Mouse (Mus musculus): ENCODE data around the gene Oxsr1. TPM values are rescaled to one million over a fixed set of nuclear protein-coding genes. Genes with fewer than 3 reads are reported as not detected.
A peak's percentile ranks its signal among the peaks of the same experiment; 100 is the strongest.
"Not testable (repeated sequence)": the region's sequence is repeated elsewhere in the genome, so short reads cannot be mapped to it uniquely, and the experiment has no call there.

The Oxsr1 gene
- total RNA-seq (2021): 33.8 and 36.5 TPM in 2 replicates
- long read RNA-seq, experiment 1, full-length matches to known transcripts: 12 of 21 reads
- long read RNA-seq, experiment 1, partial matches to known transcripts: 4 of 21 reads
- long read RNA-seq, experiment 1, other reads (novel, unspliced or antisense): 5 of 21 reads
- long read RNA-seq, experiment 2, full-length matches to known transcripts: 15 of 25 reads
- long read RNA-seq, experiment 2, partial matches to known transcripts: 4 of 25 reads
- long read RNA-seq, experiment 2, other reads (novel, unspliced or antisense): 6 of 25 reads

- peak; percentile 99 for DNase-seq
Measured at GRCm38 (mm10) chr9:119322289-119323259, at the start of gene Oxsr1. Gene Oxsr1, minus strand, starts transcription at chr9:119322427.

- no peak for DNase-seq
Measured at GRCm38 (mm10) chr9:119371251-119371650, 49.0 kb upstream of the Oxsr1 start.

GRCm38 (mm10) chr9:119370770-119371169, 48.5 kb upstream of the Oxsr1 start:
- DNase-seq: not testable (repeated sequence)

GRCm38 (mm10) chr9:119368367-119368766, 46.1 kb upstream of the Oxsr1 start:
- no peak for DNase-seq

GRCm38 (mm10) chr9:119365284-119365683, 43.1 kb upstream of the Oxsr1 start, which contains the start of gene Slc22a14:
Gene Slc22a14, minus strand, starts transcription at chr9:119365553.
- no peak for DNase-seq

GRCm38 (mm10) chr9:119363229-119363628, 41.0 kb upstream of the Oxsr1 start:
- no peak for DNase-seq

GRCm38 (mm10) chr9:119361416-119361815, 39.2 kb upstream of the Oxsr1 start:
- DNase-seq: no peak

- DNase-seq: no peak
Measured at GRCm38 (mm10) chr9:119358058-119358429, 35.8 kb upstream of the Oxsr1 start.

- peak; percentile 96 for DNase-seq
Measured at GRCm38 (mm10) chr9:119357331-119358057, 35.3 kb upstream of the Oxsr1 start, which contains the start of gene Xylb. Gene Xylb, plus strand, starts transcription at chr9:119357381.

- DNase-seq: no peak
Measured at GRCm38 (mm10) chr9:119355943-119356342, 33.7 kb upstream of the Oxsr1 start.

- DNase-seq: no peak
Measured at GRCm38 (mm10) chr9:119353926-119354325, 31.7 kb upstream of the Oxsr1 start.

GRCm38 (mm10) chr9:119352060-119352459, 29.8 kb upstream of the Oxsr1 start:
- peak; percentile 93 for DNase-seq

- peak; percentile 54 for DNase-seq
Measured at GRCm38 (mm10) chr9:119350947-119351705, 28.9 kb upstream of the Oxsr1 start.

- no peak for DNase-seq
Measured at GRCm38 (mm10) chr9:119350531-119350930, 28.3 kb upstream of the Oxsr1 start.

GRCm38 (mm10) chr9:119346376-119346775, 24.1 kb upstream of the Oxsr1 start:
- peak; percentile 67 for DNase-seq

GRCm38 (mm10) chr9:119342728-119343127, 20.5 kb upstream of the Oxsr1 start:
- DNase-seq: no peak

GRCm38 (mm10) chr9:119340909-119341816, 18.9 kb upstream of the Oxsr1 start, which contains the start of gene Myd88:
Gene Myd88, minus strand, starts transcription at chr9:119341411.
- peak; percentile 97 for DNase-seq

- DNase-seq: no peak
Measured at GRCm38 (mm10) chr9:119340212-119340580, 18.0 kb upstream of the Oxsr1 start.

- peak; percentile 84 for DNase-seq
Measured at GRCm38 (mm10) chr9:119339558-119340211, 17.5 kb upstream of the Oxsr1 start, which contains the start of gene Acaa1a. Gene Acaa1a, plus strand, starts transcription at chr9:119339676.

GRCm38 (mm10) chr9:119339106-119339505, 16.9 kb upstream of the Oxsr1 start:
- no peak for DNase-seq

All from adrenal gland, postnatal 14 days (tissue).